Mouse (Mus musculus) forebrain, embryonic 11.5 days (tissue): ENCODE results near the gene 3110021N24Rik. TPM values are rescaled to one million over a fixed set of nuclear protein-coding genes. Genes with fewer than 3 reads are reported as not detected.

Experiments used
- ATAC-seq: fragments of 200-750 bp; cut with Nextera tagmentation; replicated peaks from 2 replicates; pipeline ENCODE4 v1.8.0; 2017; ENCODE audit warnings: moderate TSS enrichment; ENCODE audit not compliant: low FRiP score
- DNase-seq: peaks from one replicate; pipeline ENCODE4 v3.0.0-alpha.2; 2017; ENCODE audit warnings: low spot score
- H3K27ac ChIP-seq: fragments of 300-500 bp; sonication (generic); 2 replicates; pipeline ENCODE4 v1.5.1; 2014; ENCODE audit warnings: low read depth, low read length
- H3K27me3 ChIP-seq: fragments of 300-500 bp; sonication (generic); 2 replicates; pipeline ENCODE4 v1.6.1; 2014; ENCODE audit warnings: mild to moderate bottlenecking, low read length, mixed read lengths; ENCODE audit not compliant: control insufficient read depth, insufficient read depth
- H3K36me3 ChIP-seq: fragments of 300-500 bp; sonication (generic); 2 replicates; pipeline ENCODE4 v1.6.1; 2014; ENCODE audit warnings: mild to moderate bottlenecking, low read length, moderate library complexity, mixed read lengths; ENCODE audit not compliant: control insufficient read depth, insufficient read depth
- H3K4me1 ChIP-seq: fragments of 300-500 bp; sonication (generic); replicated peaks from 2 replicates; pipeline ENCODE4 v1.6.1; 2014; ENCODE audit warnings: low read length, mixed read lengths; ENCODE audit not compliant: control insufficient read depth, insufficient read depth
- H3K4me2 ChIP-seq: fragments of 300-500 bp; sonication (generic); 2 replicates; pipeline ENCODE4 v1.6.1; 2014; ENCODE audit warnings: low read depth, mild to moderate bottlenecking, low read length, moderate library complexity, mixed read lengths; ENCODE audit not compliant: severe bottlenecking
- H3K4me3 ChIP-seq: fragments of 300-500 bp; sonication (generic); 2 replicates; pipeline ENCODE4 v1.5.1; 2014; ENCODE audit warnings: low read depth, low read length
- H3K9ac ChIP-seq: fragments of 300-500 bp; sonication (generic); 2 replicates; pipeline ENCODE4 v1.6.1; 2014; ENCODE audit warnings: low read length
- H3K9me3 ChIP-seq: fragments of 300-500 bp; sonication (generic); 2 replicates; pipeline ENCODE4 v1.6.1; 2016; ENCODE audit warnings: low read length, mixed read lengths; ENCODE audit not compliant: control insufficient read depth
- WGBS: fragments of 180-500 bp; shearing (Covaris S2); extraction: QIAGEN DNeasy Blood & Tissue Kit; methylation state at CpG from one replicate; pipeline ENCODE4 v1.1.7; 2014; 5-methylcytosine and 5-hydroxymethylcytosine counted together
- polyA plus RNA-seq: library from polyadenylated mRNA; unstranded; fragments of >200 nt; fragmentation: Nextera tagmentation; extraction: Ambion mirVana; gene quantifications from 2 replicates; pipeline ENCODE4 v1.2.1, GENCODE M21; 2014

The 3110021N24Rik gene
- polyA plus RNA-seq, 1 experiment from 2014 or later: 2.1 TPM

DNA sequence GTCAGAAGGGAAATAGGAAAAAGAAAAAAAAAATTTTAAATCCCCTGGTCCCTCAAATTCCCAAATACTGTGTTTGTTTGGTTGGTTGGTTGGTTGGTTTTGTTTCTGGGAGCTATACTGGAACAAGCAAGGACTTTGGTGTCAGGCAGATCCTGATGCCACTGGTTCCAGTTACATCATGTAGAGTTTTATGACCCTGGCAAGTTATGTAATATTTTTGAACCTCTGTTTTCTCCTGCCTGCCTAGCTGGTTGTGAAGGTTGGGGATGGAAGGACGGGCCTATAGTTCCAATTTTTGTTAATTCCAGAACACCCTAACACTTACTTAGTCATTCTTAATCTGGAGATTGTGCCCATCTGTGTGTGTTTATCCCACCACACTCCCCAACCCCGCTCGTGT, 62.1 kb downstream of the 3110021N24Rik start:
- no peaks in the 10 kb centered on the region for H3K9me3 ChIP-seq
- H3K4me1 ChIP-seq: peaks cover 5% of the 10 kb centered on the region; the same call in 1 of the 2 replicates
- no peak overlapping the region for H3K4me3 ChIP-seq
- WGBS: 52% methylated on average over 3 of the region's 3 CpGs
- ATAC-seq: no peak
- H3K27me3 ChIP-seq: no peaks in the 10 kb centered on the region
- H3K9ac ChIP-seq: no peak overlapping the region
- no peaks in the 10 kb centered on the region for H3K36me3 ChIP-seq
- DNase-seq: no peak
- peak overlapping the region; percentile 69; the same call in 1 of the 2 replicates for H3K4me2 ChIP-seq
- peak overlapping the region; percentile 25; the same call in 1 of the 2 replicates for H3K27ac ChIP-seq

GRCm38 (mm10) chr4:108782421-108783085, 63.1 kb downstream of the 3110021N24Rik start:
- no peaks in the 10 kb centered on the region for H3K36me3 ChIP-seq
- no peak overlapping the region for H3K27ac ChIP-seq
- H3K9ac ChIP-seq: no peak overlapping the region
- no peaks in the 10 kb centered on the region for H3K27me3 ChIP-seq
- 43% methylated on average over 8 of the region's 8 CpGs for WGBS
- H3K4me2 ChIP-seq: no peak overlapping the region
- H3K4me3 ChIP-seq: no peak overlapping the region
- peaks cover 5% of the 10 kb centered on the region; the same call in 1 of the 2 replicates for H3K4me1 ChIP-seq
- H3K9me3 ChIP-seq: no peaks in the 10 kb centered on the region
- ATAC-seq (no peak), DNase-seq (no peak)

- H3K27me3 ChIP-seq: no peaks in the 10 kb centered on the region
- no peaks in the 10 kb centered on the region for H3K4me1 ChIP-seq
- WGBS: 81% methylated on average over 6 of the region's 6 CpGs
- H3K4me3 ChIP-seq: no peak overlapping the region
- H3K27ac ChIP-seq: no peak overlapping the region
- ATAC-seq (no peak), DNase-seq (no peak)
- no peak overlapping the region for H3K4me2 ChIP-seq
- H3K9me3 ChIP-seq: no peaks in the 10 kb centered on the region
- H3K9ac ChIP-seq: no peak overlapping the region
- H3K36me3 ChIP-seq: no peaks in the 10 kb centered on the region
Measured at GRCm38 (mm10) chr4:108789258-108789936, 69.9 kb downstream of the 3110021N24Rik start.

DNA sequence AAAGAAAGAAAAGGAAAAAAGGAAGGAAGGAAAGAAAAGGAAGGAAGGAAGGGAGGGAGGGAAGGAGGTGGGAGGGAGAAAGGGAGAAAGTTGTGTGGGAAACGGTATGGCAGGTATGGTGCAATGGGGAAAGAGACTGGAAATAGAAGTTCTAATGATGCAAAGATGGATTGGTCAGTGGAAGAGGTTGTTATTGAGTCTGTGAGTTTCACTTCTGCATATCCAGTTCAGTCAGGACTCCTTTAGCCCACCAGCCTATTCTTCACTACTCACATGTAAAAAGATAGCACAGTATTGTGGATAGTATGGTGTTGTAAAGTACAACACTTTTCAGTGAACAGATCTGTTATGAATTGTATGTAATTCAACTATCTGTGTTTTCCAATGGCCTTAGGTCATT, 71.1 kb downstream of the 3110021N24Rik start:
- Histone ChIP-seq H3K4me3 (no peak overlapping the region), H3K4me2 (no peak overlapping the region), H3K36me3 (no peaks in the 10 kb centered on the region), H3K9me3 (no peaks in the 10 kb centered on the region), H3K9ac (no peak overlapping the region), H3K27me3 (no peaks in the 10 kb centered on the region), H3K4me1 (no peaks in the 10 kb centered on the region), H3K27ac (no peak overlapping the region)
- DNase-seq (no peak), ATAC-seq (no peak)
- WGBS: 81% methylated on average over 1 of the region's 1 CpGs

DNA sequence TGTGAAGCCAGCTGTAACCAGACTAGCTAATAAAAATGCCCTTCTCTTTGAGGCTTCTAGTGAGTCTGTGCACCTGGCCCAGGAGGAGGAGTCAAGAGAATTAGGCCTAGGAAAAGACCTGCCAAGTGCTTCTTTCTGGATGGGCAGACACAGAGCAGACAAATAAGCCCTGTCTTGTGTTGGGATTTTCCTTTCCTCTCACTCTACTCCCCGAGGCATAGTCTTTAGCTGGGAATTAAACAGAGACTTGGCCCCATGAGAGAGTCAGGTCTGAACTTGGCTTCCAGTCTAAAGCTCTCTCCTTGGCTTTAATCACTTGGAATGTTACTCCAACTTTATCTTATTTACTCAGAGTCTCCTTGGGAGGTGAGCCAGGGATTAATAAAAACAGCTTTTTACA, 74.5 kb downstream of the 3110021N24Rik start:
- H3K27me3 ChIP-seq: no peaks in the 10 kb centered on the region
- H3K9ac ChIP-seq: no peak overlapping the region
- H3K36me3 ChIP-seq: no peaks in the 10 kb centered on the region
- H3K4me1 ChIP-seq: 0 out of 2 replicates have a peak, but pooled peaks cover 3% of the 10 kb centered on the region
- DNase-seq: no peak
- no peak overlapping the region for H3K27ac ChIP-seq
- ATAC-seq: no peak
- H3K9me3 ChIP-seq: no peaks in the 10 kb centered on the region
- H3K4me2 ChIP-seq: no peak overlapping the region
- 58% methylated on average over 1 of the region's 1 CpGs for WGBS
- no peak overlapping the region for H3K4me3 ChIP-seq

DNA sequence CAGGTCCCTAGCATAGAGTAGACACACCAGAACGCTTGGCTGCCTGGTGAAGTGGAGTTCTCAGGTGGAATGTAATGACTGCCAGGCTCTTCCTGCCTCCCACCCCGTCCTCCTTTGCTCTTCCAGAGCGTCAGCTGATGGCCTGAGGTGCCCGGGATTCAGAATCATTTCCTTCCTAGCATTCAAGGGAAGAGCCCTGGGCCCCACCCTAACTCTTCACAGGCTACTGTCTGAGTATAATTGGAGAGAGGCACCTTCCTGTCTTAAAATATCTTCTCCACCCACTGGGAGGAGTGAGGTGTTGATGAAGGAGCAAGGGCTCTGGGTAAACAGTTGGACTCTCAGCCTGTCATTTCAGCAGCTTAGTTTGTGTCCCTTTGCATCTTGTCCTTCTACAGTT, 77.3 kb downstream of the 3110021N24Rik start:
- 77% methylated on average over 4 of the region's 4 CpGs for WGBS
- no peak overlapping the region for H3K4me2 ChIP-seq
- DNase-seq: no peak
- no peaks in the 10 kb centered on the region for H3K36me3 ChIP-seq
- no peak overlapping the region for H3K4me3 ChIP-seq
- ATAC-seq: no peak
- H3K27ac ChIP-seq: no peak overlapping the region
- no peaks in the 10 kb centered on the region for H3K27me3 ChIP-seq
- no peak overlapping the region for H3K9ac ChIP-seq
- H3K4me1 ChIP-seq: 0 out of 2 replicates have a peak, but pooled peaks cover 3% of the 10 kb centered on the region
- H3K9me3 ChIP-seq: no peaks in the 10 kb centered on the region

DNA sequence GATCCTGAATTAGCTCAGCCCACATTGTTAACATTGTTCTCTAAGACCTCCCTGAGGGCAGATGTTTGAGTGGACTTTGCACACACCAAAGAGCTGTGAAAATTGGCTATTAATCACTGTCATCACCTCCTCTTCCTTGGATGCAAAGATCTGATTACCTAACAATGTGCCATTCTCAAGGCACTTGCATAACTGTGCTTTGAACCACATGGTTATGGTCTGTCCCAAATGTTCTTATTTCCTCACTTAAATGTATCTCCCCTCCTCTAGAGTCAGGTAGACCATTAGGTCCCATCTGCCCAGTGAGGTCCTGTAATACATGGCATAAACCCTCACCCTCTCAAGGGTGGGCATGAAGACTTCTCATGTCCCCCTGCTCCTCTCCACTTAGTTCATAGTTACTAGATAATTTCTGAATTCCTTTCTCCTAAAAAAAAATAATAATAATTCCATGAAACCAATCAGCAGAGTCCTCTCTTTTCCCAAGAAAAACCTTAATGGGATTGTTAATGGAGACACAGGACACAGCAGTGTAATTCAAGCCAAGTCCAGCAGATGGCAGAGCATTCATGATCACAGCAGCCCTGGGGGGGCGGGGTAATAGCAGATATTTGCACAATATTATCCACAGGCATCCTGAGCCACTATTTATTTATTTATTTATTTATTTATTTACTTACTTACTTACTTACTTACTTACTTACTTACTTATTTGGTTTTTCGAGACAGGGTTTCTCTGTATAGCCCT, 78.8 kb downstream of the 3110021N24Rik start:
- ATAC-seq: no peak
- Histone ChIP-seq H3K9me3 (no peaks in the 10 kb centered on the region), H3K27ac (no peak overlapping the region), H3K27me3 (no peaks in the 10 kb centered on the region), H3K9ac (no peak overlapping the region), H3K4me3 (no peak overlapping the region), H3K4me2 (no peak overlapping the region), H3K4me1 (0 out of 2 replicates have a peak, but pooled peaks cover 3% of the 10 kb centered on the region), H3K36me3 (no peaks in the 10 kb centered on the region)
- peak; percentile 76 for DNase-seq
- 55% methylated on average over 2 of the region's 2 CpGs for WGBS

GRCm38 (mm10) chr4:108803535-108803934, 84.1 kb downstream of the 3110021N24Rik start:
- DNase-seq: no peak
- no peaks in the 10 kb centered on the region for H3K36me3 ChIP-seq
- H3K9ac ChIP-seq: no peak overlapping the region
- H3K9me3 ChIP-seq: no peaks in the 10 kb centered on the region
- no peak overlapping the region for H3K27ac ChIP-seq
- no peak overlapping the region for H3K4me2 ChIP-seq
- 93% methylated on average over 2 of the region's 2 CpGs for WGBS
- H3K27me3 ChIP-seq: no peaks in the 10 kb centered on the region
- H3K4me1 ChIP-seq: no peaks in the 10 kb centered on the region
- H3K4me3 ChIP-seq: no peak overlapping the region
- no peak for ATAC-seq
